Mouse (Mus musculus) kidney, postnatal 0 days (tissue): ENCODE measurements around the gene Megf6. TPM values are rescaled to one million over a fixed set of nuclear protein-coding genes. Genes with fewer than 3 reads are reported as not detected.

Source experiments
- ATAC-seq: fragments of 200-750 bp; cut with Nextera tagmentation; replicated peaks from 2 replicates; pipeline ENCODE4 v1.8.0; 2017; ENCODE audit warnings: low read depth, moderate number of reproducible peaks, moderate TSS enrichment, moderate library complexity; ENCODE audit not compliant: low FRiP score
- DNase-seq: peaks from one replicate; pipeline ENCODE4 v3.0.0-alpha.2; 2016; ENCODE audit warnings: low spot score
- H3K27ac ChIP-seq: fragments of 300-500 bp; sonication (generic); 2 replicates; pipeline ENCODE4 v1.5.1; 2014; ENCODE audit warnings: mild to moderate bottlenecking
- H3K27me3 ChIP-seq: fragments of 300-500 bp; sonication (generic); 2 replicates; pipeline ENCODE4 v1.6.1; 2014; ENCODE audit warnings: low read length, mixed read lengths; ENCODE audit not compliant: insufficient read depth
- H3K36me3 ChIP-seq: fragments of 300-500 bp; sonication (generic); 2 replicates; pipeline ENCODE4 v1.6.1; 2014; ENCODE audit warnings: low read length, mixed read lengths; ENCODE audit not compliant: insufficient read depth
- H3K4me1 ChIP-seq: fragments of 300-500 bp; sonication (generic); replicated peaks from 2 replicates; pipeline ENCODE4 v1.6.1; 2014; ENCODE audit warnings: antibody characterized with exemption, low read length, mixed read lengths; ENCODE audit not compliant: insufficient read depth
- H3K4me2 ChIP-seq: fragments of 300-500 bp; sonication (generic); 2 replicates; pipeline ENCODE4 v1.6.1; 2014; ENCODE audit warnings: mild to moderate bottlenecking, low read length, moderate library complexity, mixed read lengths
- H3K4me3 ChIP-seq: fragments of 300-500 bp; sonication (generic); replicated peaks from 2 replicates; pipeline ENCODE4 v1.5.1; 2014; ENCODE audit warnings: low read depth, low read length
- H3K9ac ChIP-seq: fragments of 300-500 bp; sonication (generic); 2 replicates; pipeline ENCODE4 v1.6.1; 2014; ENCODE audit warnings: low read depth, low read length
- H3K9me3 ChIP-seq: fragments of 300-500 bp; sonication (generic); replicated peaks from 2 replicates; pipeline ENCODE4 v1.6.1; 2016; ENCODE audit warnings: low read length, inconsistent platforms, mixed read lengths
- CTCF ChIP-seq: IDR thresholded peaks from 2 replicates; pipeline ENCODE4 v1.5.1; 2016; ENCODE audit warnings: antibody characterized with exemption, low read depth, mild to moderate bottlenecking, moderate library complexity
- WGBS: fragments of 180-500 bp; shearing (Covaris S2); extraction: QIAGEN DNeasy Blood & Tissue Kit; methylation state at CpG from one replicate; pipeline ENCODE4 v1.1.7; 2014; 5-methylcytosine and 5-hydroxymethylcytosine counted together
- polyA plus RNA-seq: library from polyadenylated mRNA; unstranded; fragments of >200 nt; fragmentation: Nextera tagmentation; extraction: Ambion mirVana; gene quantifications from 2 replicates; pipeline ENCODE4 v1.2.1, GENCODE M21; 2015

Megf6 gene
- polyA plus RNA-seq, 1 experiment from 2014 or later, result 5.0 TPM

GRCm38 (mm10) chr4:154269520-154269919, 99.0 kb downstream of the Megf6 start:
- H3K9me3 ChIP-seq, result no peaks in the 10 kb centered on the region
- H3K27ac ChIP-seq, result peak overlapping the region; percentile 39
- H3K36me3 ChIP-seq, result no peaks in the 10 kb centered on the region
- no peak overlapping the region for H3K9ac ChIP-seq
- H3K27me3 ChIP-seq, result no peaks in the 10 kb centered on the region
- 49% methylated on average over 10 of the region's 10 CpGs for WGBS
- peak overlapping the region; percentile 6; the same call in 1 of the 2 replicates for H3K4me2 ChIP-seq
- no peak overlapping the region for H3K4me3 ChIP-seq
- no peaks in the 10 kb centered on the region for H3K4me1 ChIP-seq
- no peak for DNase-seq
- 0 out of 2 replicates have a peak, but pooled peaks have one; percentile 1 for TF ChIP-seq CTCF
- ATAC-seq, result peak; percentile 80

- H3K4me2 ChIP-seq, result no peak overlapping the region
- H3K4me3 ChIP-seq, result no peak overlapping the region
- H3K4me1 ChIP-seq, result no peaks in the 10 kb centered on the region
- peak; percentile 74 for DNase-seq
- ATAC-seq, result peak; percentile 25
- no peaks in the 10 kb centered on the region for H3K9me3 ChIP-seq
- no peak overlapping the region for H3K9ac ChIP-seq
- peak; percentile 90 for TF ChIP-seq CTCF
- no peaks in the 10 kb centered on the region for H3K27me3 ChIP-seq
- no peak overlapping the region for H3K27ac ChIP-seq
- 57% methylated on average over 3 of the region's 3 CpGs for WGBS
- H3K36me3 ChIP-seq, result no peaks in the 10 kb centered on the region
These were observed 102.5 kb downstream of the Megf6 start for GRCm38 (mm10) chr4:154273000-154273399.

GRCm38 (mm10) chr4:154279481-154279880, 109.0 kb downstream of the Megf6 start:
- H3K27me3 ChIP-seq, result no peaks in the 10 kb centered on the region
- 37% methylated on average over 9 of the region's 9 CpGs for WGBS
- no peak overlapping the region for H3K4me2 ChIP-seq
- no peak overlapping the region for H3K4me3 ChIP-seq
- no peaks in the 10 kb centered on the region for H3K36me3 ChIP-seq
- no peaks in the 10 kb centered on the region for H3K4me1 ChIP-seq
- DNase-seq (no peak), ATAC-seq (0 out of 2 replicates have a peak, but pooled peaks have one; percentile 14)
- no peak overlapping the region for H3K9ac ChIP-seq
- no peaks in the 10 kb centered on the region for H3K9me3 ChIP-seq
- no peak overlapping the region for H3K27ac ChIP-seq
- no peak for TF ChIP-seq CTCF

GRCm38 (mm10) chr4:154283671-154284070, 113.1 kb downstream of the Megf6 start:
- no peaks in the 10 kb centered on the region for H3K9me3 ChIP-seq
- H3K27ac ChIP-seq, result no peak overlapping the region
- WGBS, result 57% methylated on average over 7 of the region's 7 CpGs
- DNase-seq (no peak), ATAC-seq (no peak)
- H3K9ac ChIP-seq, result no peak overlapping the region
- H3K27me3 ChIP-seq, result no peaks in the 10 kb centered on the region
- H3K4me3 ChIP-seq, result no peak overlapping the region
- no peaks in the 10 kb centered on the region for H3K4me1 ChIP-seq
- H3K4me2 ChIP-seq, result no peak overlapping the region
- TF ChIP-seq CTCF, result no peak
- 0 out of 2 replicates have a peak, but pooled peaks cover 7% of the 10 kb centered on the region for H3K36me3 ChIP-seq

GRCm38 (mm10) chr4:154293735-154294201, 123.2 kb downstream of the Megf6 start:
- Histone ChIP-seq H3K4me2 (0 out of 2 replicates have a peak overlapping the region, but pooled peaks have one; percentile 19), H3K27ac (peak overlapping the region; percentile 87), H3K4me3 (no peak overlapping the region), H3K27me3 (no peaks in the 10 kb centered on the region), H3K36me3 (no peaks in the 10 kb centered on the region), H3K9ac (no peak overlapping the region), H3K4me1 (peaks cover 22% of the 10 kb centered on the region; the same call in 1 of the 2 replicates), H3K9me3 (no peaks in the 10 kb centered on the region)
- ATAC-seq, result peak; percentile 56
- WGBS, result 37% methylated on average over 4 of the region's 4 CpGs
- no peak for TF ChIP-seq CTCF
- peak; percentile 66 for DNase-seq

- no peaks in the 10 kb centered on the region for H3K27me3 ChIP-seq
- H3K27ac ChIP-seq, result peak overlapping the region; percentile 87
- H3K9me3 ChIP-seq, result no peaks in the 10 kb centered on the region
- 0 out of 2 replicates have a peak overlapping the region, but pooled peaks have one; percentile 21 for H3K4me2 ChIP-seq
- no peak overlapping the region for H3K9ac ChIP-seq
- ATAC-seq, result peak; percentile 76
- 11% methylated on average over 8 of the region's 8 CpGs for WGBS
- no peaks in the 10 kb centered on the region for H3K36me3 ChIP-seq
- H3K4me3 ChIP-seq, result no peak overlapping the region
- TF ChIP-seq CTCF, result peak; percentile 26; the same call in 1 of the 2 replicates
- DNase-seq, result peak; percentile 49
- H3K4me1 ChIP-seq, result peaks cover 22% of the 10 kb centered on the region; the same call in 1 of the 2 replicates
These were observed 123.8 kb downstream of the Megf6 start for GRCm38 (mm10) chr4:154294262-154294731.
